Mouse (Mus musculus): Measurements from ENCODE around the gene Il18bp. TPM values are rescaled to one million over a fixed set of nuclear protein-coding genes. Genes with fewer than 3 reads are reported as not detected.
"Not testable (repeated sequence)": the region's sequence is repeated elsewhere in the genome, so short reads cannot be mapped to it uniquely, and the experiment has no call there.

Il18bp gene
- polyA plus RNA-seq, 1 experiment from 2014 or later, result 3.0 TPM

DNA sequence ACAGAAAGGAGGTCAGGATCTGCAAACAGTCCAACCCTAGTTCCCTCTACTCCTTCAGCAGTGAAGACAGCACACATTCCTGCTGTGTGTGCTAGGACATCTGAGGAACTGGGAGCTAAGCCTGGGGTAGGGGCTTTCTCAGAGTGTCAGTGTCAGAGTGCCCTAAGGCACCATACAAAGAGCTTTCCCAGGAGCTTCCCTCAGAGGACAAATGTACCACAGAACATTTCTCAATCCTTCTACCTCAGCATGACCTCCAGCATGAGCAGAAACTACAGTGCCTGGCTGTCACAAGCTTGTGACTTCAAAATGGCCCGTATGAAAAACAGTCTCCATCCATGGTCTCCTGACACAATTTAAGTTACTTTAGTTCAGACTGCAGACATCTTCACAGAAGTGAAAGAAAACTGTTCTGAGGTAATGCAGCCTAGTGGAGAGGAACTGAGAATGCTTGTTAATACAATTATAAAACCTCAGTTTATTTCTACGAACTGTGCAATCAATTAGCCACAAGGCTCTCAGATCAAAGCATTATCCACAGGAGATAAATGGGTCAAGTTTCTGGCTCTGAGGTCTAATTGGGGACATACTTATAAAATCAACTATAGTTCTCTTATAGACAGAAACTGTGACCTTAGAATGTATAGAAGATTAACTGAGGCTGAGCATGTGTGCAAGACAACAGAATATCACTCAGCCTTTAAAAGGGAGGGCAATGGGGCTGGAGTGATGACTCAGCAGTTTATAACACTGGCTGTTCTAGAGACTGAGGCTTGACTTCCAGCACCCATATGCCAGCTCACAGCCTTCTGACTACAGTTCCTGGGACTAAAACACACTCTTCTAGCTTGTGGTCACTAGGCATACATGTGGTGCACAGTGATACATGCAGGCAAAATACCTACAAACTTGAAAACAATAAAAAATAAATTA, 7.0 kb upstream of the Il18bp start:
- DNase-seq (ENCODE audit: low spot score), result no peak
- Histone ChIP-seq H3K27me3 (replicated peaks; ENCODE audit: low read depth, poor library complexity, severe bottlenecking) (no peaks in the 10 kb centered on the region), H3K4me1 (no peaks in the 10 kb centered on the region), H3K36me3 (replicated peaks) (peaks cover 95% of the 10 kb centered on the region), H3K4me3 (no peak overlapping the region), H3K9me3 (no peaks in the 10 kb centered on the region), H3K27ac (replicated peaks) (no peak overlapping the region)
- 81% methylated on average over 2 of the region's 2 CpGs for WGBS

DNA sequence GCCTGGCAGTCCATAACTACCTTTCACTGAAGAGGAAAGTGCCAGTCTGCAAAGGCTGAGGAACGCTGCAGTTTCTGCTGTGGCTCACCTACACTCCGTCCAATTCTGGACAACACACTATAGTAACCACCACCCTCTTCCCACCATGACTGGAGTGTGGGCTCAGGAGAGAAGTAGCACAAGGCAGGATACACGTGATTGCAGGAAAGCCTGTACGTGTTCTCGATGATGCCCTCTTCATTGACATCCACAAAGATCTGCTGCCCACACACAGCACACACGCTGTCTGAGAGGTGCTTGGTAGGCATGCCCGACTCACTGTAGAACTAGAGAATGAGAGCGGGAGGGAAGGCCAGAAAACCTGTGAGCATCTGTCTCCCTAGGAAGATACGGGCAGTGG, 5.3 kb upstream of the Il18bp start:
- no peak for DNase-seq (ENCODE audit: low spot score)
- no peak overlapping the region for H3K27ac ChIP-seq (replicated peaks)
- peaks cover 97% of the 10 kb centered on the region for H3K36me3 ChIP-seq (replicated peaks)
- no peak overlapping the region for H3K4me3 ChIP-seq
- H3K9me3 ChIP-seq, result no peaks in the 10 kb centered on the region
- H3K27me3 ChIP-seq (replicated peaks; ENCODE audit: low read depth, poor library complexity, severe bottlenecking), result no peaks in the 10 kb centered on the region
- WGBS, result 93% methylated on average over 9 of the region's 9 CpGs
- no peaks in the 10 kb centered on the region for H3K4me1 ChIP-seq

DNA sequence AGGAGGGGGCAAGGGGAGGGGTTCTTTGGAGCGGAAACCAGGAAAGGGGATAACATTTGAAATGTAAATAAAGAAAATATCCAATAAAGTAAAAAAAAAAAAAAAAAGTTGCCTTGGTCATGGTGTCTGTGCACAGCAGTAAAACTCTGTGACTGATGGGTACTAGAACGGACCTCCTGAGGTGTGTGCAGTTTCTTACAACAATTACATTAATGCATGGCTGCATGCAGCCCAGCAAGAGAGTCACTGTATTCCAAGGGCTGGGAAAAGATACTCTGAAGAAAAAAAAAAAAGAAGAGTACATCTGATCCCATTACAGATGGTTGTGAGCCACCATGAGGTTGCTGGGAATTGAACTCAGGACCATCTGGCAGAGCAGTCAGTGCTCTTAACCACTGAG, 2.4 kb upstream of the Il18bp start:
- H3K4me1 ChIP-seq; DNase-seq (ENCODE audit: low spot score); H3K27me3 ChIP-seq (replicated peaks; ENCODE audit: low read depth, poor library complexity, severe bottlenecking); H3K9me3 ChIP-seq; H3K4me3 ChIP-seq; H3K27ac ChIP-seq (replicated peaks): not testable (repeated sequence)
- peaks cover 99% of the 10 kb centered on the region for H3K36me3 ChIP-seq (replicated peaks)
- WGBS, result 95% methylated on average over 2 of the region's 2 CpGs

DNA sequence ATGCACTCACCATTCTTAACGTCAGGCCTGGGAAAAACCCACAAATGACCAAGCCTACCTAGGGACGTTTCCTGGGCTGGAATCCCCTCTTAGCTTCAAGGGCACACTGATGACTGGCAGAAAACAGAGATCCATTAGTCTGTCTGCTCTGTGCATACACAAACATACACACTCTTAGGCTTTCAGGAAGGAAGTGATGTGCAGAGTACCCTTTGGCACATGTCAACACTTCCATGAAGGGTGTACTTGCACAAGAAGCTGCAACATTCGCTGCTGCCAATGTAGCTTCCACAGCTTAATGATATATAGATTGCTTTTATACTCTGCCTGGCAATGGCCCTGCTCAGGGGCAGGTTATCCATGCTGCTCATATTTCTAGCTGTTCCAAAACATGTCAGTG, 872 bp upstream of the Il18bp start:
- H3K27ac ChIP-seq (replicated peaks), result no peak overlapping the region
- H3K4me3 ChIP-seq, result no peak overlapping the region
- peaks cover 100% of the 10 kb centered on the region for H3K36me3 ChIP-seq (replicated peaks)
- H3K4me1 ChIP-seq, result no peaks in the 10 kb centered on the region
- WGBS, result 81% methylated on average over 3 of the region's 3 CpGs
- no peaks in the 10 kb centered on the region for H3K27me3 ChIP-seq (replicated peaks; ENCODE audit: low read depth, poor library complexity, severe bottlenecking)
- no peak for DNase-seq (ENCODE audit: low spot score)
- no peaks in the 10 kb centered on the region for H3K9me3 ChIP-seq

DNA sequence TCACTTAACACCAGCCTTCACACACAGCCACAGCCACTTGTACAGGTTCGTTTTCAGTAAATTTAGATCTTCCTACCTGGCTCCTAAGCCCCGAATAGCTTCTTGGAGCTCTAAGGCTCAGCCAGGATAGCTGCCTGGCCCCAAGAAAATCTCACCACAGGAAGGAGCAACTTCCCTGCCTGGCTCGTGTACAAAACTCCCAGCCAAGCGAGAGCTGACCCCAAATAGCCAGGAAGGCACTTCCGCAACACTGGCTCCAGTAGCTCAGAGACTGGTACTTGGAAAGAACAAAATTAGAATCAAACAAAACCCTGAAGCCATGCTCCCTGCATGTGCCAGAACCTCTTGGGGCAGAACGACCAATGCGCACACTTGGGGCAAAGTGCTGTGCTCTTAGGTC, 456 bp downstream of the Il18bp start:
- WGBS, result 86% methylated on average over 7 of the region's 7 CpGs
- Histone ChIP-seq H3K27ac (replicated peaks) (no peak overlapping the region), H3K27me3 (replicated peaks; ENCODE audit: low read depth, poor library complexity, severe bottlenecking) (no peaks in the 10 kb centered on the region)

DNA sequence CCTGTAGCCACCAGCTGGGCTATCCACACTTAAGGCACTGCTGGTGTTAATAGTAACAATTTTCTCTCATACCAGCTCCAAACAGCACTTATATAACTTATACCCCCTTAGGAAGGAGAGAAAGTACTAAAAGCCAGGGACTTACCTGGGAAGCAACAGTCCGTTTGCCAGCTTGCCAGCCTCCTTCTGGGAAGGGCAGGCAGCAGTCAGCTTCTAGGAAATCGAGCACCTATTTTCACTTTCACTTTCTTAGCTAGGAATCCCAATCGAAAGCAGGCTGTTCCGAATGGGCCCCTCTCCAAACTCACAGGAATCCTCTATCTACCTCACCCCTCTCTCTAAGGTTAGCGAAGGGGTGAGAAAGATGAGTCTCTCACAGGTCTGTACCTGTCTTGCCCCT, 1.0 kb downstream of the Il18bp start:
- H3K9me3 ChIP-seq, result no peaks in the 10 kb centered on the region

More for the DNA sequence above, 456 bp downstream of the Il18bp start:
- DNase-seq (ENCODE audit: low spot score), result no peak
- Histone ChIP-seq H3K36me3 (replicated peaks) (peaks cover 100% of the 10 kb centered on the region), H3K9me3 (no peaks in the 10 kb centered on the region), H3K4me3 (no peak overlapping the region), H3K4me1 (no peaks in the 10 kb centered on the region)

DNA sequence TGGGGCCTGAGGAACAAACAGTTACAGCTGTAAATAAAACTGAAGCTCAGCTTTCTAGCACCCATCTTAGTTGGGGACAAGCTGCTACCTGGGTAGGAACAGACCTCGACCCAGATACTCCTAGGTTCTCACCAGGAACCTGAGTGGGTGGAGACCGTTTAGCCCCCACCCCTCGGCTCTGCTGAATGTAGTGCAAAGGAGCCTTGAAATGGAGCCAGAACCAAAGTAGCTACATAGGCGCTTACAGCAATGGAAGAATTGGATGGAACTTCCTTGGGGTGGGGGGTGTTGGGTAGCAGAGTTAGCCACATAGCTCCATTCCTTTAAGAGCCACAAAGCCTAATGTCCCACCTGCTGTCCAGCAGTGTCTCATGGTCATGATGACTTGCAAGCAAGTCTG, 1.6 kb downstream of the Il18bp start:
- 84% methylated on average over 4 of the region's 4 CpGs for WGBS
- Histone ChIP-seq H3K27ac (replicated peaks) (no peak overlapping the region), H3K27me3 (replicated peaks; ENCODE audit: low read depth, poor library complexity, severe bottlenecking) (no peaks in the 10 kb centered on the region), H3K9me3 (no peaks in the 10 kb centered on the region), H3K4me1 (no peaks in the 10 kb centered on the region), H3K36me3 (replicated peaks) (peaks cover 100% of the 10 kb centered on the region), H3K4me3 (no peak overlapping the region)
- DNase-seq (ENCODE audit: low spot score), result no peak

More for the DNA sequence above, 1.0 kb downstream of the Il18bp start:
- Histone ChIP-seq H3K4me1 (no peaks in the 10 kb centered on the region), H3K27ac (replicated peaks) (no peak overlapping the region), H3K27me3 (replicated peaks; ENCODE audit: low read depth, poor library complexity, severe bottlenecking) (no peaks in the 10 kb centered on the region), H3K4me3 (no peak overlapping the region), H3K36me3 (replicated peaks) (peaks cover 100% of the 10 kb centered on the region)
- WGBS, result 87% methylated on average over 5 of the region's 5 CpGs
- no peak for DNase-seq (ENCODE audit: low spot score)

DNA sequence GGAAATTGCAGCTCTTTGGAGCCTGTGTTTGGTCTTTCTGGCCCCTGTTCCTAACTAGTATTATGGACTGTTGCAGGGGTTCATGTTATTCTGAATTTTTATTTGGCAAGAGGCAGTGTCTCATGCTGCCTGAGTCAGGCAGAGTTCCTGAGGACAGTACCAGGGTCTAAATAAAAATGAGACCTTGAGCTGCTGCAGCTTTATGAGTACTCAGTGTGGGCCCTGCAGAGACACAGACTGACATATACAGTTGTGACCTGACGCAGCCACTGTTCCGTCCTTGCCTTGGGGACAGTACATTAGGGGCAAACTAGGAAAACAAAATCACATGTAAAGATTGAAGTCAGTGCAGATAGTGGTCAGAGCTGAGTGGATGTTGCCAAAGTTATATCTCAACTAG, 3.5 kb downstream of the Il18bp start:
- no peaks in the 10 kb centered on the region for H3K27me3 ChIP-seq (replicated peaks; ENCODE audit: low read depth, poor library complexity, severe bottlenecking)
- no peak overlapping the region for H3K4me3 ChIP-seq
- no peak for DNase-seq (ENCODE audit: low spot score)
- peaks cover 100% of the 10 kb centered on the region for H3K36me3 ChIP-seq (replicated peaks)
- no peaks in the 10 kb centered on the region for H3K4me1 ChIP-seq
- H3K9me3 ChIP-seq, result no peaks in the 10 kb centered on the region
- 90% methylated on average over 2 of the region's 2 CpGs for WGBS
- H3K27ac ChIP-seq (replicated peaks), result no peak overlapping the region

DNA sequence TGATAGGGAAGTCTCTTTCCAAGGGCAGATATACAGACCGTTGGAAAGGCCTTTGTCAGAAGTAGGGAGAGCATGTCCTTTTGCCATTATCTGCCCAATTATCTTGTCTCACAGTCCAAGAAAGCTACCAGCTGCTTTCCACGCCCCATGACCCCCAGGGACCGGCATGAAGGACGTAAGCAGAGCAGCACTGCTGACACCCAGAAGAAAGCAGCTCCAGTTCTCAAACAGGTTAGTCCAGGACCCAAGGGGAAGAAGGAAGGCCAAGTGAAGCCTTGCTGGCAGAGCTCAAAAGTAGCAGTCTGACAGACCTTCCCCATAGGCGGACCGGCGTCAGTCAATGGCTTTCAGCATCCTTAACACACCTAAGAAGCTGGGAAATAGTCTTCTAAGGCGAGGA, 5.1 kb downstream of the Il18bp start:
- Histone ChIP-seq H3K9me3 (no peaks in the 10 kb centered on the region), H3K27ac (replicated peaks) (no peak overlapping the region), H3K4me1 (no peaks in the 10 kb centered on the region), H3K27me3 (replicated peaks; ENCODE audit: low read depth, poor library complexity, severe bottlenecking) (no peaks in the 10 kb centered on the region), H3K4me3 (no peak overlapping the region), H3K36me3 (replicated peaks) (peaks cover 100% of the 10 kb centered on the region)
- WGBS, result 91% methylated on average over 8 of the region's 8 CpGs
- no peak for DNase-seq (ENCODE audit: low spot score)

DNA sequence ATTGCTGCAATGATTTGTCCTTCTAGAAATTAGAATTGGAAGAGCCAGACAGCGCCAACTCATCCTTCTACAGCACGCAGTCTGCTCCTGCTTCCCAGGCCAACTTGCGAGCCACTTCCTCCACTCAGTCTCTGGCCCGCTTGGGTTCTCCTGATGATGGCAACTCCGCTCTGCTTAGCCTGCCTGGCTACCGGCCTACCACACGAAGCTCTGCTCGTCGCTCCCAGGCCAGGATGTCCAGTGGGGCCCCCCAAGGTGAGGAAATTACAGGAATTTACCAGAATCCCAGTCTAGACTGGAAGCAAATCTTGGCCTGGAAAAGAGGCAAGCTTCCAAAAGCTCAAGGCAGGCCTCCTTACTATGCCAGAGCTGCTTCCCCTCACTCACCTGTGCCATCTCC, 6.6 kb downstream of the Il18bp start:
- H3K4me3 ChIP-seq, result no peak overlapping the region
- H3K4me1 ChIP-seq, result no peaks in the 10 kb centered on the region
- peaks cover 100% of the 10 kb centered on the region for H3K36me3 ChIP-seq (replicated peaks)
- no peak overlapping the region for H3K27ac ChIP-seq (replicated peaks)
- DNase-seq (ENCODE audit: low spot score), result no peak
- H3K27me3 ChIP-seq (replicated peaks; ENCODE audit: low read depth, poor library complexity, severe bottlenecking), result no peaks in the 10 kb centered on the region
- no peaks in the 10 kb centered on the region for H3K9me3 ChIP-seq
- 94% methylated on average over 9 of the region's 9 CpGs for WGBS

DNA sequence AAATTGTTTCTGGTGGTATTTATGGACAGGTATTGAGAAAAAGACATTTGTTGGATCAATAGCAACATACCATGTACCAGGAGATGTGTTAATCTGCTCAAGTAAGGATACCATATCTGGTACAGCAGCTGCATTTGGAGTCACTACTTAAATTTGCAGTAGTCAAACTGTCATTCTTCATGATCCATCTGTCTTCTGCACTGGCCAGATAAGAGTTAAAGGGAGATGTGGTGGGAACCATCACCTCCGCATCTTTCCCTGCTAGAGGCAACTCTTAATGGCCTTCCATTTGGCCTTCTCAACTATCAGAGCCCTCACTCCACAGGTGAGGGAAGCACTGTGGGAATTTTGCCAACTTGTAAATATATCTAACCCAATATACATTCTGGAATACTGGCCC, 12.0 kb downstream of the Il18bp start:
- H3K9me3 ChIP-seq, result no peaks in the 10 kb centered on the region
- H3K4me3 ChIP-seq, result no peak overlapping the region
- no peaks in the 10 kb centered on the region for H3K27me3 ChIP-seq (replicated peaks; ENCODE audit: low read depth, poor library complexity, severe bottlenecking)
- 90% methylated on average over 1 of the region's 1 CpGs for WGBS
- H3K4me1 ChIP-seq, result no peaks in the 10 kb centered on the region
- no peak for DNase-seq (ENCODE audit: low spot score)
- peaks cover 100% of the 10 kb centered on the region for H3K36me3 ChIP-seq (replicated peaks)
- no peak overlapping the region for H3K27ac ChIP-seq (replicated peaks)

DNA sequence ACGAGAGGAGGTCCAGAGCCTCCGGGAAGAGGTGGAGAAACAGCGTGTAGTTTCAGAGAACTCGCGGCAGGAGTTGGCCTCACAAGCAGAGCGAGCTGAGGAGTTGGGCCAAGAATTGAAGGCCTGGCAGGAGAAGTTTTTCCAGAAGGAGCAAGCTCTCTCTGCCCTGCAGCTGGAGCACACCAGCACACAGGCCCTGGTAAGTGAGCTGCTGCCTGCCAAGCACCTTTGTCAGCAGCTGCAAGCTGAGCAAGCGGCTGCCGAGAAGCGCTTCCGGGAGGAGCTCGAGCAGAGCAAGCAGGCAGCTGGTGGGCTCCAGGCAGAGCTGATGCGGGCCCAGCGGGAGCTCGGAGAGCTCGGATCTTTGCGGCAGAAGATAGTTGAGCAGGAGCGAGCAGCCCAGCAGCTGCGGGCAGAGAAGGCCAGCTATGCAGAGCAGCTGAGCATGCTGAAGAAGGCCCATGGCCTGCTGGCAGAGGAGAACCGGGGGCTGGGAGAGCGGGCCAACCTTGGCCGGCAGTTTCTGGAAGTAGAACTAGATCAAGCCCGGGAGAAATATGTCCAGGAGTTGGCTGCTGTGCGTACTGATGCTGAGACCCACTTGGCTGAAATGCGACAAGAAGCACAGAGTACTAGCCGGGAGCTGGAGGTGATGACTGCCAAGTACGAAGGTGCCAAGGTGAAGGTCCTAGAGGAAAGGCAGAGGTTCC, 17.4 kb downstream of the Il18bp start:
- 91% methylated on average over 26 of the region's 26 CpGs for WGBS
- H3K36me3 ChIP-seq (replicated peaks), result peaks cover 100% of the 10 kb centered on the region
- no peaks in the 10 kb centered on the region for H3K4me1 ChIP-seq

DNA sequence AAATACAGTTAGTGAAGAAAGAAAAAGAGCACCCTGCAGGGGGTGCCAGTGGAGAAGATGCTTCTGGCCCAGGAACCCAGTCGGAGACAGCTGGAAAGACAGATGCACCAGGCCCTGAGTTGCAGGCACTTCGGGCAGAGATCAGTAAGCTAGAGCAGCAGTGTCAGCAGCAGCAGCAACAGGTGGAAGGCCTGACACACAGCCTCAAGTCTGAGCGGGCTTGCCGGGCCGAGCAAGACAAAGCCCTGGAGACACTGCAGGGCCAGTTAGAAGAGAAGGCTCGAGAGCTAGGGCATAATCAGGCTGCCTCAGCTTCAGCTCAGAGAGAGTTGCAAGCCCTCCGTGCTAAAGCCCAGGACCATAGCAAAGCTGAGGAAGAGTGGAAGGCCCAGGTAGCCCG, 18.2 kb downstream of the Il18bp start:
- H3K27me3 ChIP-seq (replicated peaks; ENCODE audit: low read depth, poor library complexity, severe bottlenecking), result no peaks in the 10 kb centered on the region
- H3K9me3 ChIP-seq, result no peaks in the 10 kb centered on the region
- no peak overlapping the region for H3K4me3 ChIP-seq
- H3K4me1 ChIP-seq, result no peaks in the 10 kb centered on the region
- WGBS, result 93% methylated on average over 8 of the region's 8 CpGs
- no peak for DNase-seq (ENCODE audit: low spot score)
- H3K36me3 ChIP-seq (replicated peaks), result peaks cover 100% of the 10 kb centered on the region
- H3K27ac ChIP-seq (replicated peaks), result no peak overlapping the region

More for the DNA sequence above, 17.4 kb downstream of the Il18bp start:
- Histone ChIP-seq H3K27me3 (replicated peaks; ENCODE audit: low read depth, poor library complexity, severe bottlenecking) (no peaks in the 10 kb centered on the region), H3K9me3 (no peaks in the 10 kb centered on the region), H3K27ac (replicated peaks) (no peak overlapping the region), H3K4me3 (no peak overlapping the region)
- DNase-seq (ENCODE audit: low spot score), result no peak

All from embryonic facial prominence, embryonic 10.5 days (tissue).